Mouse (Mus musculus): ENCODE results near the gene Atxn1. TPM values are rescaled to one million over a fixed set of nuclear protein-coding genes. Genes with fewer than 3 reads are reported as not detected.

Gene Atxn1
- polyA plus RNA-seq, 1 experiment from 2014 or later: 7.4 TPM

GRCm38 (mm10) chr13:45951071-45951645 is 13.7 kb downstream of the Atxn1 start:
- Histone ChIP-seq H3K4me3 (ENCODE audit: control insufficient read depth in 1 of 2, insufficient read depth in 1 of 2, low read depth in 1 of 2, low read length in 2 of 2) (no peak overlapping the region), H3K27me3 (ENCODE audit: control insufficient read depth, insufficient read depth, low read length) (no peaks in the 10 kb centered on the region), H3K9me3 (ENCODE audit: control insufficient read depth, low read length) (no peaks in the 10 kb centered on the region), H3K27ac (replicated peaks in 1 of 2; ENCODE audit: control insufficient read depth in 1 of 2, insufficient read depth in 1 of 2, low read depth in 2 of 2, low read length in 2 of 2) (no peak overlapping the region), H3K9ac (ENCODE audit: low read length) (no peak overlapping the region), H3K4me1 (ENCODE audit: control insufficient read depth in 2 of 2, insufficient read depth in 2 of 2, low read length in 2 of 2) (peaks cover 4 to 7% of the 10 kb centered on the region in 2 experiments; a peak in 3 of 4 replicates), H3K36me3 (ENCODE audit: control insufficient read depth, insufficient read depth, low read length) (peaks cover 24% of the 10 kb centered on the region; the same call in 1 of the 2 replicates), H3K4me2 (ENCODE audit: low read length) (no peak overlapping the region)
- WGBS: 62% methylated on average over 20 of the region's 20 CpGs
- ATAC-seq (ENCODE audit: insufficient number of reproducible peaks, insufficient read depth, low FRiP score, low read depth): no peak

- Histone ChIP-seq H3K9me3 (ENCODE audit: control insufficient read depth, low read length) (no peaks in the 10 kb centered on the region), H3K4me2 (ENCODE audit: low read length) (no peak overlapping the region), H3K36me3 (ENCODE audit: control insufficient read depth, insufficient read depth, low read length) (peaks cover 21% of the 10 kb centered on the region; the same call in 1 of the 2 replicates), H3K4me1 (ENCODE audit: control insufficient read depth in 2 of 2, insufficient read depth in 2 of 2, low read length in 2 of 2) (peaks cover 4 to 7% of the 10 kb centered on the region in 2 experiments; a peak in 3 of 4 replicates), H3K4me3 (ENCODE audit: control insufficient read depth in 1 of 2, insufficient read depth in 1 of 2, low read depth in 1 of 2, low read length in 2 of 2) (no peak overlapping the region), H3K9ac (ENCODE audit: low read length) (no peak overlapping the region), H3K27me3 (ENCODE audit: control insufficient read depth, insufficient read depth, low read length) (no peaks in the 10 kb centered on the region), H3K27ac (replicated peaks in 1 of 2; ENCODE audit: control insufficient read depth in 1 of 2, insufficient read depth in 1 of 2, low read depth in 2 of 2, low read length in 2 of 2) (no peak overlapping the region)
- WGBS: 81% methylated on average over 8 of the region's 8 CpGs
- ATAC-seq (ENCODE audit: insufficient number of reproducible peaks, insufficient read depth, low FRiP score, low read depth): no peak
These were observed 14.4 kb downstream of the Atxn1 start for GRCm38 (mm10) chr13:45950355-45950861.

- H3K27ac ChIP-seq (replicated peaks in 1 of 2; ENCODE audit: control insufficient read depth in 1 of 2, insufficient read depth in 1 of 2, low read depth in 2 of 2, low read length in 2 of 2): no peak overlapping the region
- peaks cover 7 to 9% of the 10 kb centered on the region in 2 experiments; a peak in 3 of 4 replicates for H3K4me1 ChIP-seq (ENCODE audit: control insufficient read depth in 2 of 2, insufficient read depth in 2 of 2, low read length in 2 of 2)
- 92% methylated on average over 11 of the region's 11 CpGs for WGBS
- no peaks in the 10 kb centered on the region for H3K9me3 ChIP-seq (ENCODE audit: control insufficient read depth, low read length)
- H3K27me3 ChIP-seq (ENCODE audit: control insufficient read depth, insufficient read depth, low read length): no peaks in the 10 kb centered on the region
- no peak overlapping the region for H3K4me2 ChIP-seq (ENCODE audit: low read length)
- no peak overlapping the region for H3K4me3 ChIP-seq (ENCODE audit: control insufficient read depth in 1 of 2, insufficient read depth in 1 of 2, low read depth in 1 of 2, low read length in 2 of 2)
- H3K9ac ChIP-seq (ENCODE audit: low read length): no peak overlapping the region
- peaks cover 26% of the 10 kb centered on the region; the same call in 1 of the 2 replicates for H3K36me3 ChIP-seq (ENCODE audit: control insufficient read depth, insufficient read depth, low read length)
- no peak for ATAC-seq (ENCODE audit: insufficient number of reproducible peaks, insufficient read depth, low FRiP score, low read depth)
These were observed 18.7 kb downstream of the Atxn1 start for GRCm38 (mm10) chr13:45946136-45946535.

- Histone ChIP-seq H3K27ac (replicated peaks in 1 of 2; ENCODE audit: control insufficient read depth in 1 of 2, insufficient read depth in 1 of 2, low read depth in 2 of 2, low read length in 2 of 2) (no peak overlapping the region), H3K27me3 (ENCODE audit: control insufficient read depth, insufficient read depth, low read length) (no peaks in the 10 kb centered on the region), H3K4me3 (ENCODE audit: control insufficient read depth in 1 of 2, insufficient read depth in 1 of 2, low read depth in 1 of 2, low read length in 2 of 2) (no peak overlapping the region), H3K4me1 (ENCODE audit: control insufficient read depth in 2 of 2, insufficient read depth in 2 of 2, low read length in 2 of 2) (peaks cover 3 to 8% of the 10 kb centered on the region in 2 experiments; a peak in 1 of 4 replicates), H3K9ac (ENCODE audit: low read length) (no peak overlapping the region), H3K9me3 (ENCODE audit: control insufficient read depth, low read length) (no peaks in the 10 kb centered on the region), H3K4me2 (ENCODE audit: low read length) (no peak overlapping the region), H3K36me3 (ENCODE audit: control insufficient read depth, insufficient read depth, low read length) (peaks cover 28% of the 10 kb centered on the region)
- no peak for ATAC-seq (ENCODE audit: insufficient number of reproducible peaks, insufficient read depth, low FRiP score, low read depth)
- 79% methylated on average over 7 of the region's 7 CpGs for WGBS
These were observed 22.5 kb downstream of the Atxn1 start for GRCm38 (mm10) chr13:45942337-45942736.

- WGBS: 67% methylated on average over 4 of the region's 4 CpGs
- no peak for ATAC-seq (ENCODE audit: insufficient number of reproducible peaks, insufficient read depth, low FRiP score, low read depth)
- H3K9me3 ChIP-seq (ENCODE audit: control insufficient read depth, low read length): no peaks in the 10 kb centered on the region
- H3K27ac ChIP-seq (replicated peaks in 1 of 2; ENCODE audit: control insufficient read depth in 1 of 2, insufficient read depth in 1 of 2, low read depth in 2 of 2, low read length in 2 of 2): no peak overlapping the region
- no peaks in the 10 kb centered on the region for H3K27me3 ChIP-seq (ENCODE audit: control insufficient read depth, insufficient read depth, low read length)
- H3K4me2 ChIP-seq (ENCODE audit: low read length): no peak overlapping the region
- H3K4me3 ChIP-seq (ENCODE audit: control insufficient read depth in 1 of 2, insufficient read depth in 1 of 2, low read depth in 1 of 2, low read length in 2 of 2): no peak overlapping the region
- H3K4me1 ChIP-seq (ENCODE audit: control insufficient read depth in 2 of 2, insufficient read depth in 2 of 2, low read length in 2 of 2): peaks cover 3 to 8% of the 10 kb centered on the region in 2 experiments; a peak in 1 of 4 replicates
- peaks cover 28% of the 10 kb centered on the region for H3K36me3 ChIP-seq (ENCODE audit: control insufficient read depth, insufficient read depth, low read length)
- H3K9ac ChIP-seq (ENCODE audit: low read length): no peak overlapping the region
These were observed 24.1 kb downstream of the Atxn1 start for GRCm38 (mm10) chr13:45940714-45941113.

- Histone ChIP-seq H3K27me3 (ENCODE audit: control insufficient read depth, insufficient read depth, low read length) (no peaks in the 10 kb centered on the region), H3K4me1 (ENCODE audit: control insufficient read depth in 2 of 2, insufficient read depth in 2 of 2, low read length in 2 of 2) (peaks cover 3 to 12% of the 10 kb centered on the region in 2 experiments; a peak in 3 of 4 replicates), H3K4me2 (ENCODE audit: low read length) (no peak overlapping the region), H3K9ac (ENCODE audit: low read length) (no peak overlapping the region), H3K9me3 (ENCODE audit: control insufficient read depth, low read length) (no peaks in the 10 kb centered on the region), H3K4me3 (ENCODE audit: control insufficient read depth in 1 of 2, insufficient read depth in 1 of 2, low read depth in 1 of 2, low read length in 2 of 2) (no peak overlapping the region), H3K27ac (replicated peaks in 1 of 2; ENCODE audit: control insufficient read depth in 1 of 2, insufficient read depth in 1 of 2, low read depth in 2 of 2, low read length in 2 of 2) (no peak overlapping the region), H3K36me3 (ENCODE audit: control insufficient read depth, insufficient read depth, low read length) (peaks cover 21% of the 10 kb centered on the region)
- no peak for ATAC-seq (ENCODE audit: insufficient number of reproducible peaks, insufficient read depth, low FRiP score, low read depth)
- WGBS: 95% methylated on average over 6 of the region's 6 CpGs
These were observed 25.2 kb downstream of the Atxn1 start for GRCm38 (mm10) chr13:45939561-45939960.

GRCm38 (mm10) chr13:45938083-45938482 is 26.7 kb downstream of the Atxn1 start:
- H3K9ac ChIP-seq (ENCODE audit: low read length): no peak overlapping the region
- peaks cover 3 to 21% of the 10 kb centered on the region in 2 experiments; a peak in 3 of 4 replicates for H3K4me1 ChIP-seq (ENCODE audit: control insufficient read depth in 2 of 2, insufficient read depth in 2 of 2, low read length in 2 of 2)
- WGBS: 87% methylated on average over 5 of the region's 5 CpGs
- H3K9me3 ChIP-seq (ENCODE audit: control insufficient read depth, low read length): no peaks in the 10 kb centered on the region
- H3K27me3 ChIP-seq (ENCODE audit: control insufficient read depth, insufficient read depth, low read length): no peaks in the 10 kb centered on the region
- H3K4me3 ChIP-seq (ENCODE audit: control insufficient read depth in 1 of 2, insufficient read depth in 1 of 2, low read depth in 1 of 2, low read length in 2 of 2): no peak overlapping the region
- no peak overlapping the region for H3K4me2 ChIP-seq (ENCODE audit: low read length)
- peaks cover 12% of the 10 kb centered on the region for H3K36me3 ChIP-seq (ENCODE audit: control insufficient read depth, insufficient read depth, low read length)
- no peak for ATAC-seq (ENCODE audit: insufficient number of reproducible peaks, insufficient read depth, low FRiP score, low read depth)
- no peak overlapping the region for H3K27ac ChIP-seq (replicated peaks in 1 of 2; ENCODE audit: control insufficient read depth in 1 of 2, insufficient read depth in 1 of 2, low read depth in 2 of 2, low read length in 2 of 2)
